Mouse (Mus musculus): ENCODE data around the gene Pnpla8.
"Not testable (repeated sequence)": the region's sequence is repeated elsewhere in the genome, so short reads cannot be mapped to it uniquely, and the experiment has no call there.

The Pnpla8 gene

DNA sequence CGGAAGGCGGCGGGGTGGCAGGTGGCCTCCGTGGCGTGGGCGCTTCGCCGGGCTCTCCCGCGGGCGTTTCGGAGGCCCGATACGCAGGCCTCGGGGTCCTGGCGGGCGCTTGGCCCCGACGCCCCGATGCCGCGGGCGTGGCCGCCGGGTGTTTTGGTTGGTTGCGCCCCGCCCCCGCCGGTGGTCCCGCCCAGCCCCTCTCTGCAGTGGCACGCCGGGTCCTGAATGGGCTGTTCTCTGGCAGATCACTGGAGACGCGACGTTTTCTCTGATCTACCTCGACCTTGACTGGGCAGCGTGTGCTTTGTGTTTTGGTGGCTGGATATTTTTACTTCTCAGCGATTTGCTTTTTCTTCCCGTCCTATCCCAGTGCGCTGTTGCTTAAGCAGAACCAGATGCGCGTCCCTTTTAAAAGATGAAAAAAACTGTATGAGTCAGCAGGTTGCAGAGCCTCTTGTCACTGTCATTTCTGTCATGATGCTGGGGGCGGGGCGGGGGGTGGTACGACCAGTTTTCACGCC is 48.2 kb downstream of the Pnpla8 start:
- in situ Hi-C loops (cut with MboI, MseI), result no loop called here

- in situ Hi-C loops (cut with MboI, MseI), result loop anchor here (10.0 kb wide), 1 partner anchor 69 kb away; no protein-coding TSS in a partner anchor
Observed at GRCm38 (mm10) chr12:44274125-44274835, 53.1 kb downstream of the Pnpla8 start.

GRCm38 (mm10) chr12:44280147-44280546 is 59.0 kb downstream of the Pnpla8 start:
- in situ Hi-C loops (cut with MboI, MseI), result not testable (repeated sequence)

DNA sequence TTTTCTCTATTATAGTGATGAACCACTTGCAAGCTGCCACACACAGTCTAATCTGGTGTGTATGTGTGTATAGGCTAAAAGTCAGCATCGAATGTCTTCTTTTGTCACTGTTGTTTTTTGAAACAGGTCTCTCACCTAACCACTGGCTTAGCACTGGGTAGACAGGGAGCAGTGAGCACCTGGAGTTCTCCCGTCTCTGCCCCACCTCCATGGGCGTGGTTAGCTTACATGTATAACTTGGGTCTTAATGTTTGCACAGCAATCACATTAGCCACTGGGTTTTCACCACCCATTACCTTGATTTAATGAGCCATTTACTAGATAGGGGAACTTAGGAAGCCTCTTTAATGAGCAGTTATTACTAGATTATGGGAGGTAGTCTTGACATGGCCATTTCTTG is 60.4 kb downstream of the Pnpla8 start:
- in situ Hi-C loops (cut with MboI, MseI), result no loop called here

GRCm38 (mm10) chr12:44283378-44283777 is 62.2 kb downstream of the Pnpla8 start:
- in situ Hi-C loops (cut with MboI, MseI), result no loop called here

- in situ Hi-C loops (cut with MboI, MseI), result no loop called here
Observed at GRCm38 (mm10) chr12:44286992-44287391, 65.8 kb downstream of the Pnpla8 start.

- in situ Hi-C loops (cut with MboI, MseI), result no loop called here
Observed at GRCm38 (mm10) chr12:44292281-44292680, 71.1 kb downstream of the Pnpla8 start.

GRCm38 (mm10) chr12:44300793-44301192 is 79.6 kb downstream of the Pnpla8 start:
- in situ Hi-C loops (cut with MboI, MseI), result loop anchor here (5.0 kb wide), 1 partner anchor 237 kb away; no protein-coding TSS in a partner anchor

- in situ Hi-C loops (cut with MboI, MseI), result loop anchor here (5.0 kb wide), 1 partner anchor 233 kb away; no protein-coding TSS in a partner anchor
Observed at GRCm38 (mm10) chr12:44304012-44304411, 82.8 kb downstream of the Pnpla8 start.

- in situ Hi-C loops (cut with MboI, MseI), result loop anchor here (5.0 kb wide), 1 partner anchor 232 kb away; no protein-coding TSS in a partner anchor
Observed at GRCm38 (mm10) chr12:44304869-44305268, 83.7 kb downstream of the Pnpla8 start.

DNA sequence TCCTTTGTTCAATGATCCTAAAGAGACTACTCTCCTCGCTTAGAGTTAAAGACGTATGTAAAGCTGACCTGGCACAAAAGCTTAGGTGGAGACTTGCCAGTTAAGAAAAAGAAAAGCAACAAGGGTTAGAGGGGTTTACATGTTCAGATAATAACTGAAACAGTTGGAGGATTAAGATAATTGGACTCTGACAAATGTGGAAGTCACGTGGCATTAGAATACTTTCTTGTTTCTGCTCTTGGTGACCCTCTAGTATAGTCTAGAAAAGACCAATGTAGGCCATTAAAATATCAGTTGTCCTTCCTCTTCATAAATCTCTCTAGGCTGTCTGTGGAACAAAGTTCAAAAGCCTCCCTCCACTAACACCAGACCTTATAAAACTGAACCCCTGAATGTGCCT is 87.1 kb downstream of the Pnpla8 start:
- in situ Hi-C loops (cut with MboI, MseI), result no loop called here

DNA sequence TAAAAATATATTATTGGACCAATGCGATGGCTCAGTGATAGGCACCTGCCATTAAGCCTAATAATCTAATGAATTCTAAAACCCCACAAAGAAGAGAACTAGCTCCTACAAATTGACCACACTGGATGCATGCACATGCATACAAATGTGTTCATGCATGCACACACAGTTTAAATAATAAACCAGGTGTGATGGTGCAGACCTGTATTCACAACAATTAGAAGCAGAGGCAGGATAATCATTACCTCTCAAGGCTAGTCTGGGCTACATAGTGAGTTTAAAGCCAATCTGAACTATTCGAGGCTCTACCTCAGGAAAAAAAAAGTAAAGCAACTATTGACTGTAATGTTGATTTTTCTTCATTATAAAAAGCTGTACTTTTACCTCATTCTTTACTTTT is 94.0 kb downstream of the Pnpla8 start:
- in situ Hi-C loops (cut with MboI, MseI), result no loop called here

GRCm38 (mm10) chr12:44325091-44325490 is 103.9 kb downstream of the Pnpla8 start:
- in situ Hi-C loops (cut with MboI, MseI), result no loop called here

GRCm38 (mm10) chr12:44327452-44327851 is 106.3 kb downstream of the Pnpla8 start:
- in situ Hi-C loops (cut with MboI, MseI), result no loop called here

GRCm38 (mm10) chr12:44328381-44329315 is 107.5 kb downstream of the Pnpla8 start, which contains the start of gene Nrcam:
Gene Nrcam (plus strand): TSS chr12:44328885.
- in situ Hi-C loops (cut with MboI, MseI), result no loop called here

GRCm38 (mm10) chr12:44329316-44330215 is 108.4 kb downstream of the Pnpla8 start:
- in situ Hi-C loops (cut with MboI, MseI), result no loop called here

DNA sequence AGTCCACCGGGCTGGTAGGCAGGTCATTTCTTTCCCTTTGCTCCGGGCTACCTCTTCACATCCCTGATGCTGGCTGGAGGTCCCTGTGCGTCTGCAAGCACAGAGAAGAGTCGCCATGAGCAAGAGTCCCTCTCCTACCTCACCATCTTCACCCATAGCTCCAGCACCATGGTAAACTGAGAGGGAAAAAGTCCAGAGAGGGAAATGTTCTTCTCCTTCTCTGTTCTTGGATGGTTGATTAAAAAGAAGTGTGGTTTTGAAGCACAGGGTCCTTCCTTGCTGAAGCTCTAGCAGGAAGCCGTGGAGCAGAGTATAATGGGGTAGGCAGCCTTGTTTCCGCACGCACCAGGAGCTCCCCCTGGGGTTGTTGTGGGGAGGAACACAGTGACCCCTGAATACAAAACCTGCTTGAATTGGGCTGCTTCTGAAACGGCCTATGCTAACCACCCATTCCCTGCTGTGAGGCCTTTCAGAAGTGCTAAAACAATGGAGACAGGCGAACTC is 109.1 kb downstream of the Pnpla8 start:
- in situ Hi-C loops (cut with MboI, MseI), result no loop called here

DNA sequence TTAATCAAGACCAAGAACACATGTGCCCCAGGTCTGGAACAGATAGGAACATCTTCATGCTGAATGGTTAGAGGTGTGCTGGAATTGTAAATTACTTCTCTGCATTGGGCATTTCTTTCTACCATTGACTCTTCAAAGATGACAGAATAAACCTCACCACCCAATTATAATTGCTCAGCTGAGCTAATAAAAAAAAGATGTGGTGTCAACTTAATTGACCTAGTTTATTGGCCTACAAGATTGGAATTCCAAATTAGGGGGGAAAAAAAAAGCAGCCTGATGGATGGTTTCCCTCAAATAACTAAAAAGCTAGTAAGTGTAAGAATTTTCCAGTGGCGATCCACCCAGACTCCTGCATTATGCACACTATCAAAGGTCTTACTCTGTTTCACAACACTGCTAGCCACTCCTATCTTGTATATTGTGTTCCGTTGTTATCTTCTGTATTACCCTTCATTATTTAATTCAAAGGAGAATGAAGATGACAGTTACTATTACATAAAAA is 116.0 kb downstream of the Pnpla8 start:
- in situ Hi-C loops (cut with MboI, MseI), result no loop called here

GRCm38 (mm10) chr12:44338195-44338622 is 117.0 kb downstream of the Pnpla8 start:
- in situ Hi-C loops (cut with MboI, MseI), result no loop called here

DNA sequence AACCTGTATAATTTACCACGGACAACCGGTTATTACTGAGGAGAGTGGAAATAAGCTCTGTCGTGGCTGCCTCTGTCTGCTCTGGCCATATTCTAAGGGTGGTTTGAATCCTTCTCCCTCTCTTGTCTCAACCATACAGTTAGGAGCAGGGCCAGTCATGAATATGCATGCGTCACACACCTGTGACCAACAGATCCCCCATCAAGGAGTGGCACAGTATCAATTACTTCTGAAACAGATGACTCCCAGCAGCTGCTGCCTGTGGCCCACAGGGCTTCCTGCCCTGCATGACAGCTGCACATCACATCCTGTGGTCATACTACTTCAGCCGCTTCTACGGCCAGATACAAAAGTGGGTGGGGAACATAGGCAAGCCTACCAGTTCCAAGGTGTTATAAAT is 122.9 kb downstream of the Pnpla8 start:
- in situ Hi-C loops (cut with MboI, MseI), result no loop called here

GRCm38 (mm10) chr12:44345251-44345650 is 124.1 kb downstream of the Pnpla8 start:
- in situ Hi-C loops (cut with MboI, MseI), result no loop called here

All from regulatory T cell (primary cell).